Mouse (Mus musculus): ENCODE measurements at regions not wholly inside any gene's neighbourhood (a gene's known extent, or its start where the extent isn't known, plus 50 kb on each side); places are given as distances from the start of the nearest gene placed in this dataset.

DNA sequence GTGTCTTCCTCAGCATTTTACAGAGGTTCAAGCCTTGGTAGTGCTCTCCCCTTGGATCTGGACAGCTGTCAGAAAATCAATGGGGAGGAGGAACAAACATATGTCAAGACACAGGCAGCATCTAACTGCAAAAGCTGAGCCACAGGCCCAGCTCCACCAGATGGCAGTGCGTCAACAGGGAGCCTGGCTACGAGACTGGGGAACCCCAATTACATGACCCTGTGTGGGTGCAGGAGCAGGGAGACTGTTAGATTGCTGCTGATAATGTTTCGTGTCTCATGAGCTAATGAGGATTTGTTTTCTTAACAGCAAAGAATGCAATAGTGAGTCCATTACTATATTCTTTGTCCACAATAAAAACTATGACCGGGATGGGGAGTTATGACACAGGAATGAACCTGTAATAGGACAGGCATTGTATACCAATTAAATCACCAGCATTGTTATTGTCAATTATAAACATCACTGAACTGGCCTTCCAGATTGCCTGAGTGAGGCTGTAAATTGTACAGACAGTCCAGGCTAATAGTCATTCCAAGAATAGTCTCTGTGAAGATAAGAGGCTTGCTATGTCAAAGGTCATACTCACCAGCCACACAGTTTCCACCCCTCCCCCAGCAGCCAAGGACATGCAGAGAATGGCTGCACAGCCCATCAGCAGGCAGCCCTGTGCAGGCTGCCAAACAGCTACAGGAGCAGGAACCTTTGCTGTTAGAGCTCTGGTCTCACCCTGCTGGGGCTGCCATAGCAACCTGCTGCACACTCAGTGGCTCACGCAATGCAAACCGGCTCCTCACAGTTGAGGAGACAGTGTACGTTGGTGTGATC, 58.8 kb upstream of the Barx2 start:
- 10% methylated on average over 7 of the region's 7 CpGs for WGBS
- DNase-seq (ENCODE audit: low spot score) (peak; percentile 85), ATAC-seq (peak; percentile 91)
- Histone ChIP-seq H3K4me2 (ENCODE audit: low read length) (peak overlapping the region; percentile 18; the same call in 1 of the 2 replicates), H3K4me3 (ENCODE audit: low read depth, low read length) (no peak overlapping the region), H3K27ac (ENCODE audit: low read depth, low read length) (0 out of 2 replicates have a peak overlapping the region, but pooled peaks have one; percentile 6), H3K9me3 (replicated peaks; ENCODE audit: control insufficient read depth, low read length) (no peaks in the 10 kb centered on the region), H3K27me3 (replicated peaks; ENCODE audit: control insufficient read depth, insufficient read depth, low read length) (no peaks in the 10 kb centered on the region), H3K36me3 (ENCODE audit: control insufficient read depth, insufficient read depth, low read length) (no peaks in the 10 kb centered on the region), H3K4me1 (ENCODE audit: control insufficient read depth, insufficient read depth, low read length) (peaks cover 10% of the 10 kb centered on the region), H3K9ac (ENCODE audit: low read length) (no peak overlapping the region)

DNA sequence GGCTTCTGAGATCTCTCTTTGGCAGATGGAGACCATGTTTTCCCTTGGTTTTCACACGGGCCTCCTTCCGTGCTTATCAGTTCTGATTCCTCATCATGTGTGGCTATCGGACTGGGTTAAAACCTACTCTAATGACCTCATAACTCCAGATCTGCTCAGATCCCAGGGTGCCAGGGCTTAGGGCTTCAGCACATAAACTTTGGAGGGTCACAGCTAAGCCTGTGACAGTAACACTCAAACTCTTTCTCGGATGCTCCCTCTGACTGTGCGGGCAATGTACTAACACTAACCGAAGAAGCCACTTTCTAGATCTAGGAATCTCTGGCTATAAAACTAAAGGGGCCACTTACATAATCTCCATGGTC, 59.3 kb upstream of the Barx2 start:
- ATAC-seq (peak; percentile 31; the same call in 1 of the 2 replicates), DNase-seq (ENCODE audit: low spot score) (no peak)
- H3K36me3 ChIP-seq (ENCODE audit: control insufficient read depth, insufficient read depth, low read length): no peaks in the 10 kb centered on the region
- 54% methylated on average over 6 of the region's 6 CpGs for WGBS
- H3K27me3 ChIP-seq (replicated peaks; ENCODE audit: control insufficient read depth, insufficient read depth, low read length): no peaks in the 10 kb centered on the region
- H3K4me2 ChIP-seq (ENCODE audit: low read length): peak overlapping the region; percentile 18; the same call in 1 of the 2 replicates
- no peaks in the 10 kb centered on the region for H3K9me3 ChIP-seq (replicated peaks; ENCODE audit: control insufficient read depth, low read length)
- no peak overlapping the region for H3K9ac ChIP-seq (ENCODE audit: low read length)
- H3K4me1 ChIP-seq (ENCODE audit: control insufficient read depth, insufficient read depth, low read length): peaks cover 10% of the 10 kb centered on the region
- H3K27ac ChIP-seq (ENCODE audit: low read depth, low read length): 0 out of 2 replicates have a peak overlapping the region, but pooled peaks have one; percentile 6
- H3K4me3 ChIP-seq (ENCODE audit: low read depth, low read length): no peak overlapping the region

DNA sequence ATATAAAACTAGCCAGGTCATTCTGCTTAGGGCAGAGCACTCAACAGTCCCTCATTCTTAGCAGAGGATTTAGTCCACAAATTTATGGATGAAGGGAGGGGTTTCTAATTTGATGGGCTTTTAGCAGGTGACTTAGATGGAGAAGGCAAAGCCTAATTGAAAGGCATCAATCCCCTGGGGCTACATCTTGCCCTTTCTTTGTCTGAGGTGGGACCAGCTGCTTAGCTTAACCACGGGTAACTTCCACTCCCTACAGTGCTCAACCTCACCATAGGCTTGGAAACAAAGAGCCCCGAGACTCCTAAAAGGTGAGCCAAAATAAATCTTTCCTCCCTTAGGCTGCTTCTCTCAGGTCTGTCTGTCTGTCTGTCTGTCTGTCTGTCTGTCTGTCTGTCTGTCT, 62.9 kb upstream of the Barx2 start:
- Histone ChIP-seq H3K9me3 (replicated peaks; ENCODE audit: control insufficient read depth, low read length) (no peaks in the 10 kb centered on the region), H3K4me2 (ENCODE audit: low read length) (no peak overlapping the region), H3K4me1 (ENCODE audit: control insufficient read depth, insufficient read depth, low read length) (peaks cover 10% of the 10 kb centered on the region), H3K36me3 (ENCODE audit: control insufficient read depth, insufficient read depth, low read length) (no peaks in the 10 kb centered on the region), H3K4me3 (ENCODE audit: low read depth, low read length) (no peak overlapping the region), H3K27ac (ENCODE audit: low read depth, low read length) (no peak overlapping the region), H3K27me3 (replicated peaks; ENCODE audit: control insufficient read depth, insufficient read depth, low read length) (no peaks in the 10 kb centered on the region), H3K9ac (ENCODE audit: low read length) (no peak overlapping the region)
- WGBS: 11% methylated on average over 2 of the region's 2 CpGs
- ATAC-seq: no peak
- DNase-seq (ENCODE audit: low spot score): no peak

DNA sequence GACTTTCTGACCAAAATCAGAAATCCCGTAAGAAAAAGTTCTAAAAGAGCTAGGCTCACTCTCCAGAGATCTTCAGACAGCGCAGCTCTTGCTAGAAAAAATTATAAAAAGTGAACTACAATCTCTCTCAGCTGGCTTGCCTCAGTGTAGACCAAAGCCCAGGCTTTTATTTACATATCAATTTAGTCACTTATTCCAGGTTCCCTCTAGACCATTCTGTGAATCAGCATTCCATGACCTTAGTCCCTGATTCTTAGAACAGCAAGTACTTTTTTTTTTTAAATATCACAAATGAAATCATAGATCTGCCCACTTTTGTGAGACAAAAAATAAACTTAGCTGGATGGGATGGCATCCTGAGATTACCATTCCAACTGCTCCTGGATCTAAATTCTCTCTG, 64.8 kb upstream of the Barx2 start:
- ATAC-seq (no peak), DNase-seq (ENCODE audit: low spot score) (no peak)
- WGBS: 91% methylated on average over 2 of the region's 2 CpGs
- no peaks in the 10 kb centered on the region for H3K27me3 ChIP-seq (replicated peaks; ENCODE audit: control insufficient read depth, insufficient read depth, low read length)
- H3K4me1 ChIP-seq (ENCODE audit: control insufficient read depth, insufficient read depth, low read length): no peaks in the 10 kb centered on the region
- no peak overlapping the region for H3K27ac ChIP-seq (ENCODE audit: low read depth, low read length)
- no peaks in the 10 kb centered on the region for H3K9me3 ChIP-seq (replicated peaks; ENCODE audit: control insufficient read depth, low read length)
- H3K36me3 ChIP-seq (ENCODE audit: control insufficient read depth, insufficient read depth, low read length): no peaks in the 10 kb centered on the region
- H3K4me3 ChIP-seq (ENCODE audit: low read depth, low read length): no peak overlapping the region
- no peak overlapping the region for H3K9ac ChIP-seq (ENCODE audit: low read length)
- no peak overlapping the region for H3K4me2 ChIP-seq (ENCODE audit: low read length)

DNA sequence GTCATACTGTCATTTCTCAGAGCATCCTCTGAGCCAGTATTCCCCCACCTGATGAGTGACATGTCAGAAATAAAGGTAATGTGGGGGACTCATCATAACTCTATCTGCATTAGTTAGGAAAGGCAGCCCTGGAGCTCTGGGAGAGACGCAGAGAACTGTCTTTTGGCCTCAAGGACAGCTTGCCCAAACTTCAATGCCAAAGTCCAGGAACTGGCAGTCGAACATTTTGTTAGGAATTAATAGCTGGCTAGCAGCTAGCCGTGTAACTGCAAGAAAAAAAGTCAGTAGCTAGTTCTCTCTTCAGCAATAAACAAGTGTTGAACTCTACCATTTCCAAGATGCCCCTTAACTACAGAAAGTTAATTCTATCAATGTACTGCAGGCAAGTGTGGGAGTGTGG, 65.9 kb upstream of the Barx2 start:
- no peaks in the 10 kb centered on the region for H3K9me3 ChIP-seq (replicated peaks; ENCODE audit: control insufficient read depth, low read length)
- H3K27me3 ChIP-seq (replicated peaks; ENCODE audit: control insufficient read depth, insufficient read depth, low read length): no peaks in the 10 kb centered on the region
- ATAC-seq (no peak), DNase-seq (ENCODE audit: low spot score) (no peak)
- no peak overlapping the region for H3K27ac ChIP-seq (ENCODE audit: low read depth, low read length)
- WGBS: 86% methylated on average over 3 of the region's 3 CpGs
- no peaks in the 10 kb centered on the region for H3K4me1 ChIP-seq (ENCODE audit: control insufficient read depth, insufficient read depth, low read length)
- H3K4me2 ChIP-seq (ENCODE audit: low read length): no peak overlapping the region
- H3K36me3 ChIP-seq (ENCODE audit: control insufficient read depth, insufficient read depth, low read length): no peaks in the 10 kb centered on the region
- H3K4me3 ChIP-seq (ENCODE audit: low read depth, low read length): no peak overlapping the region
- no peak overlapping the region for H3K9ac ChIP-seq (ENCODE audit: low read length)

DNA sequence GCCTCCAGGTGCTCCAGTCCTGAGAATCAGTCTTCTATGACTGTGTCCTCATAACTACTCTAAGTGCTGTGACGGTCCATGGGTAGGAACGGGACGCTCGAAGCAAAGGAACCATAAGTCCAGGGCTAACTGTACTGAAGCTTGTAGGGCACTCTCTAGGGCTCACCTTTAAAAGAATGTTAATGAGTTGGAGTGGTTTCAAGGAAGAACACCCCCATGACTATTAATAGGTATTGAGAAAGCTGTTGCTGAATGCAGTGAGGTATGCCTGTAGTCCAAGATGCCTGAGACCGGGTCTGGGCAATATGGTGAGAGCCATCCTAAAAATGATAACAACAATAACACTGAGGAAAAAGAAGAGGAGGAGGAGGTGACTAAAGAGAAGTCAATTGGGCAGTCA, 67.2 kb upstream of the Barx2 start:
- Histone ChIP-seq H3K27ac (ENCODE audit: low read depth, low read length) (no peak overlapping the region), H3K4me1 (ENCODE audit: control insufficient read depth, insufficient read depth, low read length) (no peaks in the 10 kb centered on the region), H3K9me3 (replicated peaks; ENCODE audit: control insufficient read depth, low read length) (no peaks in the 10 kb centered on the region), H3K9ac (ENCODE audit: low read length) (no peak overlapping the region), H3K4me2 (ENCODE audit: low read length) (no peak overlapping the region), H3K36me3 (ENCODE audit: control insufficient read depth, insufficient read depth, low read length) (no peaks in the 10 kb centered on the region), H3K27me3 (replicated peaks; ENCODE audit: control insufficient read depth, insufficient read depth, low read length) (no peaks in the 10 kb centered on the region), H3K4me3 (ENCODE audit: low read depth, low read length) (no peak overlapping the region)
- no peak for DNase-seq (ENCODE audit: low spot score)
- ATAC-seq: no peak
- WGBS: 94% methylated on average over 5 of the region's 5 CpGs

DNA sequence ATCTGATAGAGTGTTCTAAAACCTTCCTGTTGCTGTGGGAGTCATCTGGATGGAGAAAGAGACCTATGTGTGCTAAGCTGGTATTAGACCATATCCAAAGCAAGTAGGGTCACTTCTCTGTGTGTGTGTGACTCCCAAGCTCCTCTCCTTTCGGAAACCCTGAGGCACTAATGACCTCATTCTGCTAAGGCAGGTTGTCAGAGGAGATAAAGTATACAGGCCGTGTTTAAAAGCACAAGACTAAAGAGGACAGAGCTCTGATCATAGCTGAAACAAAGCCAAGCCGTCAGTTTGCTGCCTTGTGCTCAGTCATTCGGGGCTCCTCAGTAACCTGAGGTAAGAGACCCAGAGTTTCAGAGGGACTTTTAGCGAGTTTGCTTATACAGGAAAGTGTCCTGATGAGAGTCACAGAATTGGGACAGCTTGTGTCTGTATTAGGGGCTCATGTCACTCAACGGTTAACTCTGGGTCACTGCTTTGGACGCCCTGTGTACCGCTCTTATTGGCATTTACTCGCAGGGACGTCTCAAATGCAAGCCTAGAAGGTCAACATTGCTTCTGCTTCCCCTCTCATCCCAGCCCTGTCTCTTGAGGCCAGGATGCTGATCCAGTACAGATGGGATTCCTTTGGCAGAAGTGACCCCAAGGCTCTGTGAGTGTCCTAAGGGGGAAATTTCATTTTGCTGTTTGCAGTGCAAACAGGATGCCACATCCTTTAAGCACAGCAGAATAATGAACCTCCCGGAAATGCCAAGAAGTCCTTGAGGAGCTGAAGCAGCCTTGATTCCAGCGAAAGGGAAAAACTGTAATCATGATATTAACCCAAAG, 70.7 kb upstream of the Barx2 start:
- no peak overlapping the region for H3K4me2 ChIP-seq (ENCODE audit: low read length)
- no peak overlapping the region for H3K4me3 ChIP-seq (ENCODE audit: low read depth, low read length)
- H3K27ac ChIP-seq (ENCODE audit: low read depth, low read length): no peak overlapping the region
- H3K36me3 ChIP-seq (ENCODE audit: control insufficient read depth, insufficient read depth, low read length): no peaks in the 10 kb centered on the region
- ATAC-seq: no peak
- H3K9ac ChIP-seq (ENCODE audit: low read length): no peak overlapping the region
- no peaks in the 10 kb centered on the region for H3K27me3 ChIP-seq (replicated peaks; ENCODE audit: control insufficient read depth, insufficient read depth, low read length)
- H3K9me3 ChIP-seq (replicated peaks; ENCODE audit: control insufficient read depth, low read length): no peaks in the 10 kb centered on the region
- 69% methylated on average over 12 of the region's 12 CpGs for WGBS
- no peaks in the 10 kb centered on the region for H3K4me1 ChIP-seq (ENCODE audit: control insufficient read depth, insufficient read depth, low read length)
- no peak for DNase-seq (ENCODE audit: low spot score)

DNA sequence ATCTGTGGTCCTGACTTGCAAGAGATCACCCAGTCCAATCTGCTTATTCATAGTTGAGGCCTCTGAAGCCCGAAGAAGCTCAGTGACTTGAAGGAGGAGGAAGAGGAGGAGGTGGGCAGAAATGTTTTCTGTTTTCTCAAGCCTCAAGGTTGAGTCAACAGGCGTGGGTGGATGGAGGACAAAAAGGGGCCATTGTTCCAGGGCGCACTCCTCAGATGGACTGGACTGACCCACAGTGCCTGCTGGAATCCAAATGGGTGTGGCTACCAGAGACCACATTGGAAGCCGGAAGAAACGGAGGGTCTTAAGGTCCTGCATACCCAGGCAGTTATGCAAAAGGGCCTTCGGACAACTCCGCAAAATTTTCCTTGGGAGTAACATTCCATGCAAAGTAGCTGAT, 75.6 kb upstream of the Barx2 start:
- H3K4me1 ChIP-seq (ENCODE audit: control insufficient read depth, insufficient read depth, low read length): peaks cover 3% of the 10 kb centered on the region; the same call in 1 of the 2 replicates
- no peak for ATAC-seq
- DNase-seq (ENCODE audit: low spot score): no peak
- H3K9ac ChIP-seq (ENCODE audit: low read length): no peak overlapping the region
- H3K4me3 ChIP-seq (ENCODE audit: low read depth, low read length): no peak overlapping the region
- no peak overlapping the region for H3K27ac ChIP-seq (ENCODE audit: low read depth, low read length)
- H3K36me3 ChIP-seq (ENCODE audit: control insufficient read depth, insufficient read depth, low read length): no peaks in the 10 kb centered on the region
- H3K4me2 ChIP-seq (ENCODE audit: low read length): no peak overlapping the region
- WGBS: 78% methylated on average over 7 of the region's 7 CpGs
- no peaks in the 10 kb centered on the region for H3K27me3 ChIP-seq (replicated peaks; ENCODE audit: control insufficient read depth, insufficient read depth, low read length)
- H3K9me3 ChIP-seq (replicated peaks; ENCODE audit: control insufficient read depth, low read length): no peaks in the 10 kb centered on the region
